Mouse (Mus musculus): Measurements from ENCODE around the gene Reep1.

Reep1 gene

GRCm38 (mm10) chr6:71738611-71739010, 31.2 kb downstream of the Reep1 start:
- peak in 1 of 2 experiments; percentile 36 for DNase-seq

DNA sequence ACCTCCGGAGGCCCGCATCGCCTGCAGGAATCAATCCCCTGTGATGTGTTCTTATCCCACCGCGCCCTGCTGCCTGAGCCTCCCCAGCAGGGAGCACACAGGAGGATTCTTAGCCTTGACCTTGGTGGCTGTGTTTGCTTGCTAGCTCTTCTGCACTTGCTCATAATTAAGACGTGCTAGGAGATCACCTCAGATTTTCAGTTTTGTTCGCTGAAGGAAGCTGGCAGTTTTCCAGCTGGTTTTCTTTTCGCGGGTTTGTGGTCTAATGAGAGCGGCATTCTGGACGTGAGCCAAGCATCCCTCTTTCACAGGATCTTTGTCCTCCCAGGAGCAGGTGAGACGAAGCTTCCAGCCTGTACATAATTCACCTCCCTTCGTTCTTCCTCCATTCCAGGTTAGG, 33.6 kb downstream of the Reep1 start:
- DNase-seq, result no peak

- no peak for DNase-seq
Measured at GRCm38 (mm10) chr6:71741998-71742636, 34.8 kb downstream of the Reep1 start.

DNA sequence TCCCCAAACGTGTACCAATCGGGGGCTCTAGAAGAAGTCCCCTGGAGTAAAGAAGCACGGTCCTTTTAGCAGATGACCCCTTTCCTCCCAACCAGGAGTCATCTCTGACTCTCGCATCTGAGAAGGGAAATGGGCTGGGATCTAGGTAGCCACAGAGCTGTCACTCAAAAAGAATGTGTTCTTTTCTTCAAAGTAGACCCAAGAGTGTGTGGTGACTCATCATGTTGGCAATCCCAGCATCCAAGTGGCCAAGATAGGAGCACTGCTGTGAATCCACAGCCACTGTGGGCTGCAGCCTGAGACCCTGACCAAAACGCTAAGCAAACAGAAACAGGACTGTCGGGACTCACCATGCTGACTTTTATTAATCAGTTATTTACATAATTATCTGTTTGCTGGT, 37.6 kb downstream of the Reep1 start:
- no peak for DNase-seq

DNA sequence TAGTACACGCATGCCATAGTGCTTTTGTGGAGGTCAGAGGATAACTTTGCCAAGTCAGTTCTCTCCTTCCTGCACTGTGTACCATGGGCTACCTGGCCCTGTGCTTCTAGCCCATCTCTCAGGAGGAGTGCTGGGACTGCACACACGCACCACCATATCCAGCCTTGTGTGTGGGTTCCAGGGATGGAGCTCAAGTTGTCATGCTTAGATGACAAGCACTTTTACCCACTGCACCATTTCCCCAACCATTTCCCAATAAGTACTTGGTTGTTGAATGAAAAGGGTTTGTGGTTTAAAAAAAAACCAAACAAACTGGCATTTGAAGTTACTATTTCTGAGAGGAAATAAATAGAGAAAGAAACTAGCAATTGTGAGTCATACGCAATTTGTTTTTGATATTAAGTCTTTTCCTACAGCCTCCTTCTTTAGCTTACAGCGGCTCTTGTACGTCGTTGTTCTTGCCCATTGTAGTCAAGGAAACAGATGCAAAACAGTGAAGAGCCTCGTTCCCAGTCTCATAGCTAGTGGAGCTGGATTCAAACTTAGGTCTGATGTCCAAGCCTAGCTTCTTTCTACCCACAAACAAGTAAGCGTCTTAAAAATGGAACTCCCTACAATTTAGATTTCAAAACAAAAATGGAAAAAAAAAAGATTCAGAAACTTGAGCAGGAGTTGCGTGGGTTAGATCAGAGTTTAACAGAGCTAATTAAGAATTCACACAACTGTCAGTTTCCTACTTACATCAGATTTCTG, 38.3 kb downstream of the Reep1 start:
- DNase-seq, result no peak

DNA sequence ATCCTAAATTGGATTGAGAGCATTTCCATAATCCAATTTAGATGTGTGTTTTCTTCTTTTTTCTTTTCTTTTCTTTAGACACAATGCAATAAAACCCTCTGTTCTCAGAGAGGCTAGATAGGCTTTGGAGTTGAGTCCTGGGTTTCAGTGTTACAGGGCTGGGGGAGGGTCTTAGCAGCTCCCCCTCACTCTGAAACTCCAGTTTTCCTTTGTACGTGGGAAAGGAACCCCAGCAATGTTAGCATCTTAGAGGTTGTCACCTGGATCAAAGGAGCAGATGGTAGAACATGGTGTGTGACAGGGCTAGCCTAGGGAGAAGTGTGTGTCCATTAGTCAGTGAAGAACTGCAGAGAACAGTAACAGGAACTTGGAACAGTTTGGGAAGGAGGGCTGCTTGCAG, 38.9 kb downstream of the Reep1 start:
- no peak for DNase-seq

GRCm38 (mm10) chr6:71746846-71747245, 39.5 kb downstream of the Reep1 start:
- DNase-seq, result peak in 1 of 2 experiments; percentile 50

DNA sequence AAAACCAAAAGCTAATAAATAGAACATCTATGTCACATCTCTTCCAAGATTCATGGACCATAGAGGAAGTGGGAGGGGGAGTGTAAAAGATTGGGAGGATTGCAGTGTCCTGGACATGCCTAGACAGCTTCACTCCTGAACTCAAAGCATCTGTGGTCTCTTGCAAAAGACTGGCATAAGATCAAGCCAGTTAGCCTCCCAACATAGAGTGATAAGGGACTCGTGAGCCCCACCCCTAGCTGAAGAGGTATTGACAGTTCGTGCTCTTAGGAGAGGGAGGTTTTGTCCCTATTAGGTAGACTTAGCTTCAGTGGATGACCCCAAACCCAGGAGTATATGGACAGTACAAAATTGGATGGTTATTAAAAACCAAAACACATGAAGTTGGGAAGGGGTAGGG, 44.2 kb downstream of the Reep1 start:
- no peak for DNase-seq

DNA sequence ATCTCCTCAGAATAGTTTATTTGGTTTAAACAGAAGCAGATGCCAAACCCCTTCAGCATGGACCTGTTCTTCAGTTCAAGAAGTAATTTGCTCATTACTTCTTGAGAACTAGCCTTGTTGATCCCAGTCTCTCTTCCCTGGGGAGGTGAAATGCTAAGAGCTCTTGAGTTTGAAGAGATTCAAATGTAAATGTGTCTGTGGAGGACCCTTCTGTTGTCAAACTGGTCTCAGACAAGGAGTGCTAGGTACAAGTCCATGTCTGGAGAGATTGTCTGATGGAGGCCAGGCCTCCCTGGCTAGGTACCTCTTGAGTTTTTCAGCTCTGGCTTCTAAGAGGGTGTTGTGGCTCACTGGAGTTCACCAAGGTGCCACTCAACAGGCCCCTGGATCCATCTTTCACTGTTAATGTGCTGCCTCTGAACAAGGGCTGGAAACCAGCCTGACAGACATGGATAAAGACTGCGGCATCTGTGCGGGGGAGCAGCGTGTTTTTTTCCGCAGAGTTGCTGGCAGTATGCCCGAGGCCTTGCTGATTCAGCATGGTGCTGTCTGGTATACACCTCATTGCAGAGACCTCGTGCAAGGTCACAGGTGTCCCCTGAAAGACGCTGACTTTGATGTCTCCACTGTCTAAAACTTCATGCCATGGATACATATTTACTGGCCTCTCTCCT, 45.6 kb downstream of the Reep1 start:
- DNase-seq, result no peak

- DNase-seq, result peak; percentile 82 to 92
Measured at GRCm38 (mm10) chr6:71757039-71757894, 49.9 kb downstream of the Reep1 start.

- DNase-seq, result no peak
Measured at GRCm38 (mm10) chr6:71758780-71759179, 51.4 kb downstream of the Reep1 start.

DNA sequence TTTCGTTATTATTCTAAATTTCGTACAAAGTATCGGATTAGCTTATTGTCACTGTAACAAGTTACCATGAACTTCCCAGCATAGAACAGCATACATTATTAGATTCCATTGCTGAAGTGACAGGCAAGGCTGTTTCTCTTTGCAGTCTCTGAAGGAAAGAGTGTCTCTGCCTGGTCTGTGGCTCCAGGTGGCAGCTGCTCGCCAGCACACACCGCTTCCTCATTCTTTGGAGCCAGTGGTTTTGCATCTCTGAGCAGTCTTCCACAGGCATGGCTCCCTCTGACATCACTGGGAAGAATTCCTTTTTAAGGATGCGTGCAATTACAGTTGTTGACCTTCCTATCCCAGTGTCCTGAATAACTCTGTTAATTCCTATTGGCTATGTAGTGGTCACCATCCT, 52.7 kb downstream of the Reep1 start:
- peak in 1 of 2 experiments; percentile 42 for DNase-seq

- peak in 1 of 2 experiments; percentile 23 for DNase-seq
Measured at GRCm38 (mm10) chr6:71767761-71768160, 60.4 kb downstream of the Reep1 start.

DNA sequence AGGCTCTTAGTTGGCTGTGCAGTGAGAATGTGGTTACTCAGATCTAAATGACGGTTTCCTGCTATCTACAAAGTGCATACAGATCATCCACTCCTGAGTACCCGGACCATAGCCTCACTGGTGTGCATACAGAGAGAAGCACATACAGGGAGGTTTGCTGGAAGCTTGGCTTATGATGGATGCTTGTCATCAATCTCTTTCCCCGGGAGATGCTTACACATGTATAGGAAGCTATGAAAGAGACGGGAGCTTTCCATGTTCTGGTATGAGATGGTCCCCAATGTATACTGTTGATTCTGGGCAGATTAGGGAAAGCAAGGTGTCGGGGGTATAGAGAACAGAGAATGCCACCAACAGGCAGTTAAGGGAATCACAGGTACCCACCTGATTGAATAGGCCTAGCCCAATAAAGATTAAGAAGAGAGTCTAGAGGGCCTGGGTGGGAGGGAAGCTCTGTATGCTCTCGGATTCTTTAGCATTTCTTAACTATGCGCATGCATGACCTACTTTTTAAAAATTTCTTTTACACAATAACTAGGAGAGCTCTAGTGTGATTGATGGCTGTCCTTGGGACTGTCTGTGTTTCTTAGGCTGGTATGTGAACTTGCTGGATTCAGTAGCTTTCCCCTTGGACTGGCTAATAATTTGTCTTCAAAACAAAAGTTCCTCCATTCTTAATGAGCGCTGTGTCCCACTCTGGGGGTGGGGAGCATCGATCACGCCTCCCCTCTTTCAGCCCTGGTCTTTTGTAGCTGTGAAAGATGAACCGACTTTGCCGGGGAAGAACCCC, 62.7 kb downstream of the Reep1 start:
- DNase-seq, result peak in 1 of 2 experiments; percentile 48

DNA sequence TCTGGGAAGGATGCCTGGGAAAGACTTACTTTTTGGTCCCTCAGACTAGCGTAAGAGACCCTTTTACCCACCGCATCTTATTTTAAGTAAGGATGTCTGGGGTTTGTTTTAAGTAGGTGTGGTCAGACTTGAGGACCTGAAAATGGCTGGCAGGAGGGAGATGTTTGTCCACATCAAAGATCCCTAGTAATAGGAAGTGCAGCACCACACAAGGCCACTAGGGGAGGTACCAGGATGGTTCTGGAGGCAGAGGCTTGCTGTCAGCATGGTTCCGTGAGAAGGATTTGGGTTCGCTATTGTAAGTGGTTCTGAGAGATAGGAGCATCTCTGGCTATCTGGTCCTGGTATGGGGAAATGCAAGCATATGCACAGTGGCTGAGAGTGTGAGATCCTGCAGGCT, 63.5 kb downstream of the Reep1 start:
- no peak for DNase-seq

GRCm38 (mm10) chr6:71771282-71771681, 63.9 kb downstream of the Reep1 start:
- no peak for DNase-seq

DNA sequence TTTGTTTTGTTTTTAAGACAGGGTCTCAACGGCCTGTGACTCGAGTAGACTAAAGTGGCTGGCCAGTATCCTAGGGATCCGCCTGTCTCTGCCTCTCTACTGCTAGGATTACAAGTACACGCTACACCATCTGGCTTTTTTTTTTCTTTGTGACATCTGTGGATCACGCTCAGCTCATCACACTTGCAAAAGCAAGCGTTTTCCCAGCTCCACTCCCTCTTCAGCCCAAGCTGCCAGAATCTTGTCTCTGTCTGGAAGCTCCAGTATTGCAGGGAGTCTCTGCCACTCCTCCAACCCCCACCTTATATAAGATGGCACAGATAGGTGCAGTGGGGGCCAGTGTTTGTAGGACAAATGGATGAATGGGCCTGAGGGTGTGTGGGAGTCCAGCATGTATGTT, 64.8 kb downstream of the Reep1 start:
- DNase-seq, result no peak

GRCm38 (mm10) chr6:71772636-71773208, 65.4 kb downstream of the Reep1 start:
- DNase-seq, result no peak

DNA sequence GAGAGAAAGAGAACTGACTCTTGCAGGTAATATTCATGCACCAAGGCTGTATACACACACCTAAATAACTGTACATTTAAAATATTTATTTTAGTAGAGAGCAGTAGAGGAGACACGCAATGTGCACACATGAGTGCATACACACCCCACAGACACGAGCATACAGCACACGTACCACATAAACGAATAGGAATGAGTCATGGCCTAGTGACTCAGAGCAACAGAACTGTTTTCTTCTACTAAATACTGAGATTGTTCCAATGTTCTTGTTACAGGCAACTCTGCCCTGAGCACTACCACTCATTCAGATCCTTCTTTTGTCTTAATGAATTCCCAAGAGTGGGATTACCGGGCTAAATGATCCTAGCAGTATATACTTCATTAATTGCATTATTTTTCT, 70.7 kb downstream of the Reep1 start:
- DNase-seq, result no peak

DNA sequence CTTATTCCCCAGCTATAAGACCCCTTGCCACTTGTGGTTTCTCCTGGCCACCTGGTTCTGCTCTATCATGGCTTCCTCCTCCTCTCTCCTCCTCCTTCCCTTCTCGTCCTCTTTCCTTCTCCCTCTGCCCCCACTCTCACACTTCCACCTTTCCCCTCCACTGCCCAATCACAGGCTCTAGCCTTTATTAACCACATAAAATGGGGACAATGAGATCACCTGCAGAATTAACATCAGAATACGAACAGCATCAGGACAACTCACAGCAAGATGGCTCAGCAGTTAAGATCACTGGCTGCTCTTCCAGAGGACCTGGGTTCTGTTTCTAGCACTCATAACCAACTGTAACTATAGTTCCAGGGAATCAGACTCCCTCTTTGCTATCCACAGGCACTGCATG, 72.5 kb downstream of the Reep1 start:
- no peak for DNase-seq

- no peak for DNase-seq
Measured at GRCm38 (mm10) chr6:71780431-71780830, 73.1 kb downstream of the Reep1 start.

DNA sequence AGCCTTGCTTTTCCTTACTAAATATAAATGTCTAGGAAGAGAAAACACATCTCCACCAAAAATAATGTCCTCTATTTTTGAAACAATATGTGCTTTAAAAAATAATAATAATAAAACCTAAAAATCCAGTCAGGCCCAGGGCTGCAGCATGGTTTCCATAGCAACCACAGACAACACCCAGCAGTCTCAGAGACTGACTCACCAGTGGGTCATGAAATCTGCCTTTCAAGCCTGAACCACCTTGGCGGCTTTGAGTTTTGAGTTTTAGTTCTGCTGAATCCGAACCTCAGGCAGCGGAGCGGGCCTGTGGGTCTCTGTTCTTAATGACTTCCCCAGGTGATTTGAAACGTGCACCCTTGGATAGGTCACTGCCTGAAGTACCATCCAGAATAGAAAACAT, 75.8 kb downstream of the Reep1 start:
- no peak for DNase-seq

Data from thymus, postnatal 36 days (tissue).